Mouse (Mus musculus) embryonic facial prominence, embryonic 14.5 days (tissue): ENCODE measurements around the gene Rala. TPM values are rescaled to one million over a fixed set of nuclear protein-coding genes. Genes with fewer than 3 reads are reported as not detected.

Source experiments
- ATAC-seq: fragments of 200-750 bp; cut with Nextera tagmentation; 2 replicates; pipeline ENCODE4 v1.8.0; 2017; ENCODE audit warnings: low read depth, moderate number of reproducible peaks, moderate TSS enrichment
- DNase-seq: peaks from one replicate; pipeline ENCODE4 v3.0.0-alpha.2; 2015; ENCODE audit warnings: low spot score
- H3K27ac ChIP-seq: fragments of 300-500 bp; sonication (generic); replicated peaks from 2 replicates; pipeline ENCODE4 v1.5.1; 2014; ENCODE audit warnings: low read depth, mild to moderate bottlenecking, low read length, moderate library complexity
- H3K27me3 ChIP-seq: fragments of 300-500 bp; sonication (generic); replicated peaks from 2 replicates; pipeline ENCODE4 v1.6.1; 2014; ENCODE audit warnings: low read length; ENCODE audit not compliant: control insufficient read depth, insufficient read depth
- H3K36me3 ChIP-seq: fragments of 300-500 bp; sonication (generic); 2 replicates; pipeline ENCODE4 v1.6.1; 2014; ENCODE audit warnings: low read length, mixed read lengths; ENCODE audit not compliant: control insufficient read depth, insufficient read depth
- H3K4me1 ChIP-seq: fragments of 300-500 bp; sonication (generic); 2 replicates; pipeline ENCODE4 v1.6.1; 2014; ENCODE audit warnings: antibody characterized with exemption, low read length; ENCODE audit not compliant: control insufficient read depth, insufficient read depth
- H3K4me2 ChIP-seq: fragments of 300-500 bp; sonication (generic); 2 replicates; pipeline ENCODE4 v1.6.1; 2014; ENCODE audit warnings: low read depth, mild to moderate bottlenecking, low read length, moderate library complexity, mixed read lengths
- H3K4me3 ChIP-seq: fragments of 300-500 bp; sonication (generic); 2 replicates; pipeline ENCODE4 v1.5.1; 2014; ENCODE audit warnings: low read depth, mild to moderate bottlenecking, low read length
- H3K9ac ChIP-seq: fragments of 300-500 bp; sonication (generic); 2 replicates; pipeline ENCODE4 v1.6.1; 2014; ENCODE audit warnings: low read depth, mild to moderate bottlenecking, low read length, moderate library complexity, mixed read lengths
- H3K9me3 ChIP-seq: fragments of 300-500 bp; sonication (generic); 2 replicates; pipeline ENCODE4 v1.6.1; 2016; ENCODE audit warnings: low read length; ENCODE audit not compliant: control insufficient read depth
- WGBS: fragments of 180-500 bp; shearing (Covaris S2); extraction: QIAGEN DNeasy Blood & Tissue Kit; methylation state at CpG from one replicate; pipeline ENCODE4 v1.1.7; 2014; 5-methylcytosine and 5-hydroxymethylcytosine counted together
- polyA plus RNA-seq: library from polyadenylated mRNA; unstranded; fragments of >200 nt; fragmentation: Nextera tagmentation; extraction: Ambion mirVana; gene quantifications from 2 replicates; pipeline ENCODE4 v1.2.1, GENCODE M21; 2014

Rala gene
- polyA plus RNA-seq, 1 experiment from 2014 or later: 103 TPM

- Histone ChIP-seq H3K4me1 (no peaks in the 10 kb centered on the region), H3K4me2 (no peak overlapping the region)
- WGBS: 85% methylated on average over 4 of the region's 4 CpGs
These were observed 42.6 kb downstream of the Rala start for GRCm38 (mm10) chr13:17901474-17901873.

GRCm38 (mm10) chr13:17900641-17901040 is 43.4 kb downstream of the Rala start:
- Histone ChIP-seq H3K27ac (no peak overlapping the region), H3K36me3 (peaks cover 12% of the 10 kb centered on the region), H3K9ac (no peak overlapping the region), H3K27me3 (no peaks in the 10 kb centered on the region), H3K4me1 (no peaks in the 10 kb centered on the region), H3K4me2 (no peak overlapping the region), H3K9me3 (no peaks in the 10 kb centered on the region), H3K4me3 (no peak overlapping the region)
- WGBS: 77% methylated on average over 5 of the region's 5 CpGs
- ATAC-seq: no peak
- no peak for DNase-seq

More at GRCm38 (mm10) chr13:17901474-17901873, 42.6 kb downstream of the Rala start:
- DNase-seq (no peak), ATAC-seq (no peak)
- Histone ChIP-seq H3K27ac (no peak overlapping the region), H3K36me3 (0 out of 2 replicates have a peak, but pooled peaks cover 5% of the 10 kb centered on the region), H3K4me3 (no peak overlapping the region), H3K9me3 (no peaks in the 10 kb centered on the region), H3K27me3 (no peaks in the 10 kb centered on the region), H3K9ac (no peak overlapping the region)

GRCm38 (mm10) chr13:17897040-17897439 is 47.0 kb downstream of the Rala start:
- Histone ChIP-seq H3K9ac (no peak overlapping the region), H3K4me1 (no peaks in the 10 kb centered on the region), H3K27ac (no peak overlapping the region), H3K36me3 (peaks cover 34% of the 10 kb centered on the region), H3K9me3 (no peaks in the 10 kb centered on the region), H3K27me3 (no peaks in the 10 kb centered on the region), H3K4me3 (no peak overlapping the region), H3K4me2 (no peak overlapping the region)
- WGBS: 67% methylated on average over 1 of the region's 1 CpGs
- no peak for ATAC-seq
- DNase-seq: no peak

- WGBS: 93% methylated on average over 6 of the region's 6 CpGs
- no peaks in the 10 kb centered on the region for H3K9me3 ChIP-seq
- no peak overlapping the region for H3K4me2 ChIP-seq
- ATAC-seq: no peak
- no peak overlapping the region for H3K27ac ChIP-seq
- DNase-seq: no peak
- H3K36me3 ChIP-seq: peaks cover 70% of the 10 kb centered on the region
- H3K9ac ChIP-seq: no peak overlapping the region
- no peak overlapping the region for H3K4me3 ChIP-seq
- H3K4me1 ChIP-seq: no peaks in the 10 kb centered on the region
- no peaks in the 10 kb centered on the region for H3K27me3 ChIP-seq
These were observed 52.5 kb downstream of the Rala start for GRCm38 (mm10) chr13:17891545-17891944.

GRCm38 (mm10) chr13:17884211-17884610 is 59.8 kb downstream of the Rala start:
- Histone ChIP-seq H3K9me3 (no peaks in the 10 kb centered on the region), H3K27me3 (no peaks in the 10 kb centered on the region), H3K4me2 (no peak overlapping the region), H3K9ac (no peak overlapping the region), H3K27ac (no peak overlapping the region), H3K4me1 (no peaks in the 10 kb centered on the region), H3K4me3 (no peak overlapping the region), H3K36me3 (peaks cover 45% of the 10 kb centered on the region)
- no peak for DNase-seq
- ATAC-seq: no peak
- WGBS: 89% methylated on average over 8 of the region's 8 CpGs

- Histone ChIP-seq H3K4me1 (no peaks in the 10 kb centered on the region), H3K27me3 (no peaks in the 10 kb centered on the region), H3K4me3 (no peak overlapping the region), H3K9ac (no peak overlapping the region), H3K9me3 (0 out of 2 replicates have a peak, but pooled peaks cover 11% of the 10 kb centered on the region), H3K36me3 (peaks cover 19% of the 10 kb centered on the region), H3K27ac (no peak overlapping the region), H3K4me2 (no peak overlapping the region)
- no peak for ATAC-seq
- DNase-seq: no peak
These were observed 65.0 kb downstream of the Rala start for GRCm38 (mm10) chr13:17879061-17879460.

GRCm38 (mm10) chr13:17866741-17867140 is 77.3 kb downstream of the Rala start:
- Histone ChIP-seq H3K36me3 (no peaks in the 10 kb centered on the region), H3K27ac (no peak overlapping the region), H3K4me3 (no peak overlapping the region), H3K27me3 (no peaks in the 10 kb centered on the region), H3K4me1 (no peaks in the 10 kb centered on the region), H3K9ac (no peak overlapping the region), H3K4me2 (no peak overlapping the region), H3K9me3 (no peaks in the 10 kb centered on the region)
- DNase-seq: no peak
- ATAC-seq: no peak
- WGBS: 80% methylated on average over 2 of the region's 2 CpGs

- DNase-seq (no peak), ATAC-seq (no peak)
- Histone ChIP-seq H3K4me1 (peaks cover 3% of the 10 kb centered on the region; the same call in 1 of the 2 replicates), H3K4me3 (no peak overlapping the region), H3K9ac (no peak overlapping the region), H3K27me3 (no peaks in the 10 kb centered on the region), H3K27ac (no peak overlapping the region), H3K4me2 (no peak overlapping the region), H3K9me3 (no peaks in the 10 kb centered on the region), H3K36me3 (no peaks in the 10 kb centered on the region)
- 83% methylated on average over 6 of the region's 6 CpGs for WGBS
These were observed 83.5 kb downstream of the Rala start for GRCm38 (mm10) chr13:17860536-17860935.

- peak; percentile 27; the same call in 1 of the 2 replicates for ATAC-seq
- 76% methylated on average over 13 of the region's 13 CpGs for WGBS
- H3K4me2 ChIP-seq: no peak overlapping the region
These were observed 84.5 kb downstream of the Rala start for GRCm38 (mm10) chr13:17859365-17860033.

More at GRCm38 (mm10) chr13:17859365-17860033, 84.5 kb downstream of the Rala start:
- DNase-seq: peak; percentile 22
- Histone ChIP-seq H3K9me3 (no peaks in the 10 kb centered on the region), H3K4me3 (no peak overlapping the region), H3K27me3 (no peaks in the 10 kb centered on the region), H3K9ac (no peak overlapping the region), H3K36me3 (no peaks in the 10 kb centered on the region), H3K27ac (no peak overlapping the region), H3K4me1 (peaks cover 3% of the 10 kb centered on the region; the same call in 1 of the 2 replicates)
